ENCODE assay signal across 8 mouse cellular contexts in the genomic region with DNA sequence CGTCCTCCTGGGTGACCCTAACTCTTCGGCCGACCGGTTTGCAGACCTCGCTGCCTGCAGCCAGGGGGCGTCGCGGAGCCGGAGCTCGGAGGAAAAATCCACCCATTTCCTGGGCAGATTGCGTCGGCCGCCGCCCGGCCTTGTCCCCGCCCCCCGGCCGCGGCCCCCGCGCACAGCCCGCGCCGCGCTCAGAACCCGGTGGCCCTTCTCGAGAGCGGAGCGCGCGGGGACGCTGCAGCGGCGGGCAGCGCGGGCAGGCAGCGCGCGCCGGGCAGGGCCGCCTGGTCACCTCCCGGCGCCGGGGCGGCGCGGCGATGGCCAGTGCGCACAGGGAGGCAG. TPM values are rescaled to one million over a fixed set of nuclear protein-coding genes. Genes with fewer than 3 reads are reported as not detected.
DNase-seq lines count a peak whose midpoint lies in the region; ATAC-seq and TF ChIP-seq lines count a peak whose summit lies in the region.

No protein-coding gene starts in this region.

- peak overlapping the region; percentile 72 for H3K9ac ChIP-seq in embryonic facial prominence, embryonic 11.5 days (replicated peaks; ENCODE audit: low read length)
- H3K9ac ChIP-seq in heart, adult 2 months (ENCODE audit: low read depth, low read length) = peak overlapping the region; percentile 79
- peak overlapping the region; percentile 70 for H3K9ac ChIP-seq in limb, embryonic 15.5 days
- H3K9ac ChIP-seq in midbrain, postnatal 0 days (replicated peaks; ENCODE audit: low read length, poor library complexity, severe bottlenecking) = peak overlapping the region; percentile 91

- intact Hi-C loops in heart, adult 2 months (cut with DNase I) = no loop called here

- no peak; the same call in 1 of the 2 replicates for ATAC-seq in embryonic facial prominence, embryonic 11.5 days (replicated peaks; ENCODE audit: insufficient number of reproducible peaks, low FRiP score, low TSS enrichment, low read depth)
- peak; percentile 54 for ATAC-seq in limb, embryonic 15.5 days (ENCODE audit: insufficient number of reproducible peaks, low FRiP score, low TSS enrichment, low read depth)
- peak; percentile 72 for ATAC-seq in midbrain, postnatal 0 days (ENCODE audit: low FRiP score)

- no peak for TF ChIP-seq EP300 in heart, adult 2 months (IDR thresholded peaks at IDR 0.05; ENCODE audit: insufficient read depth, low read depth, low read length)

- WGBS in embryonic facial prominence, embryonic 11.5 days = 0% methylated on average over 43 of the region's 49 CpGs
- 4% methylated on average over 47 of the region's 49 CpGs for WGBS in heart, adult 2 months
- whole genome bisulfite sequencing in limb, embryonic 15.5 days = 2% methylated on average over 48 of the region's 49 CpGs
- WGBS in midbrain, postnatal 0 days = under 1% methylated on average over 49 of the region's 49 CpGs

- H3K27ac ChIP-seq in embryonic facial prominence, embryonic 11.5 days (replicated peaks; ENCODE audit: low read depth, low read length) = no peak overlapping the region
- H3K27ac ChIP-seq in heart, adult 2 months = no peak overlapping the region
- H3K27ac ChIP-seq in limb, embryonic 15.5 days = no peak overlapping the region
- H3K27ac ChIP-seq in midbrain, postnatal 0 days (ENCODE audit: low read depth, low read length) = peak overlapping the region; percentile 70

- no peaks in the 10 kb centered on the region for H3K79me2 ChIP-seq in heart, adult 2 months (replicated peaks; ENCODE audit: control insufficient read depth, insufficient read depth, low read length)

- no peaks in the 10 kb centered on the region for H3K9me3 ChIP-seq in embryonic facial prominence, embryonic 11.5 days (replicated peaks; ENCODE audit: control insufficient read depth, low read length)
- no peaks in the 10 kb centered on the region for H3K9me3 ChIP-seq in limb, embryonic 15.5 days
- no peaks in the 10 kb centered on the region for H3K9me3 ChIP-seq in midbrain, postnatal 0 days (ENCODE audit: low read length)

- H3K36me3 ChIP-seq in embryonic facial prominence, embryonic 11.5 days (replicated peaks; ENCODE audit: control insufficient read depth, insufficient read depth, low read depth, low read length) = no peaks in the 10 kb centered on the region
- no peaks in the 10 kb centered on the region for H3K36me3 ChIP-seq in heart, adult 2 months (ENCODE audit: control insufficient read depth, insufficient read depth, low read length)
- peaks cover 3% of the 10 kb centered on the region; the same call in 1 of the 2 replicates for H3K36me3 ChIP-seq in limb, embryonic 15.5 days
- peaks cover 4% of the 10 kb centered on the region; the same call in 1 of the 2 replicates for H3K36me3 ChIP-seq in midbrain, postnatal 0 days (ENCODE audit: insufficient read depth, low read length)
- no peaks in the 10 kb centered on the region for H3K36me3 ChIP-seq in splenic B cell, adult 2 months (ENCODE audit: control insufficient read depth, insufficient read depth, low read length, poor library complexity, severe bottlenecking)

- TF ChIP-seq CTCF in heart, adult 2 months (IDR thresholded peaks at IDR 0.05) = peak; percentile 87
- TF ChIP-seq CTCF in midbrain, postnatal 0 days (IDR thresholded peaks at IDR 0.05) = peak; percentile 80

- H3K4me1 ChIP-seq in embryonic facial prominence, embryonic 11.5 days (ENCODE audit: control insufficient read depth, insufficient read depth, low read length) = no peaks in the 10 kb centered on the region
- H3K4me1 ChIP-seq in heart, adult 2 months (ENCODE audit: control insufficient read depth, insufficient read depth, low read length) = no peaks in the 10 kb centered on the region; the same call in 1 of the 2 replicates
- H3K4me1 ChIP-seq in limb, embryonic 15.5 days = peaks cover 24% of the 10 kb centered on the region
- H3K4me1 ChIP-seq in midbrain, postnatal 0 days (ENCODE audit: insufficient read depth, low read length) = peaks cover 5% of the 10 kb centered on the region; the same call in 1 of the 2 replicates

- TF ChIP-seq POLR2A in heart, adult 2 months (IDR thresholded peaks at IDR 0.05; ENCODE audit: insufficient read depth, low read depth, low read length) = no peak

- H3K27me3 ChIP-seq in embryonic facial prominence, embryonic 11.5 days (ENCODE audit: control insufficient read depth, insufficient read depth, low read length) = peaks cover 4% of the 10 kb centered on the region; the same call in 1 of the 2 replicates
- H3K27me3 ChIP-seq in heart, adult 2 months (ENCODE audit: control insufficient read depth, insufficient read depth, low read length) = 0 out of 2 replicates have a peak, but pooled peaks cover 2% of the 10 kb centered on the region
- peaks cover 6% of the 10 kb centered on the region; the same call in 1 of the 2 replicates for H3K27me3 ChIP-seq in limb, embryonic 15.5 days
- H3K27me3 ChIP-seq in midbrain, postnatal 0 days (ENCODE audit: insufficient read depth, low read length) = no peaks in the 10 kb centered on the region
- H3K27me3 ChIP-seq in splenic B cell, adult 2 months (ENCODE audit: control insufficient read depth, insufficient read depth, low read length, poor library complexity, severe bottlenecking) = no peaks in the 10 kb centered on the region; the same call in 1 of the 2 replicates

- DNase-seq in layer of hippocampus, adult 11-12 months (ENCODE audit: low spot score) = peak; percentile 84
- no peak for DNase-seq in layer of hippocampus, adult 9-10 months (ENCODE audit: low spot score)
- peak; percentile 88 for DNase-seq in embryonic facial prominence, embryonic 11.5 days (ENCODE audit: low spot score)
- peak; percentile 90 to 93 for DNase-seq in heart, adult 2 months
- DNase-seq in kidney, adult 8-10 months = peak; percentile 55 to 69
- peak; percentile 83 for DNase-seq in midbrain, postnatal 0 days (ENCODE audit: low spot score)
- peak; percentile 33 for DNase-seq in splenic B cell, adult 2 months (ENCODE audit: low read depth, low spot score)

- H3K4me2 ChIP-seq in embryonic facial prominence, embryonic 11.5 days (ENCODE audit: low read depth, low read length) = peak overlapping the region; percentile 99
- peak overlapping the region; percentile 97 for H3K4me2 ChIP-seq in limb, embryonic 15.5 days
- H3K4me2 ChIP-seq in midbrain, postnatal 0 days (ENCODE audit: low read depth, low read length, poor library complexity, severe bottlenecking) = peak overlapping the region; percentile 97

- H3K4me3 ChIP-seq in embryonic facial prominence, embryonic 11.5 days (ENCODE audit: low read depth, low read length) = peak overlapping the region; percentile 52
- peak overlapping the region; percentile 64; the same call in 1 of the 2 replicates for H3K4me3 ChIP-seq in heart, adult 2 months
- peak overlapping the region; percentile 57 for H3K4me3 ChIP-seq in limb, embryonic 15.5 days
- peak overlapping the region; percentile 72 for H3K4me3 ChIP-seq in midbrain, postnatal 0 days (ENCODE audit: low read depth, low read length)

RNA-seq across cellular contexts. Expression of a gene that starts 12.6 kb away (rescaled TPM):
- polyA plus RNA-seq in embryonic facial prominence, embryonic 11.5 days (2014; fragmentation: Nextera tagmentation; extraction: Ambion mirVana) = 32.5 and 38.6 TPM in 2 replicates
- 1 to 10 TPM; 9.1 TPM for total RNA-seq in heart, adult 2 months (2021)
- 17.6 and 19.8 TPM in 2 replicates for polyA plus RNA-seq in heart, adult 2 months (2012; rRNA removed)
- polyA plus RNA-seq in limb, embryonic 15.5 days (2015; fragmentation: Nextera tagmentation; extraction: Ambion mirVana) = 21.2 and 22.1 TPM in 2 replicates
- 486 and 500 TPM in 2 replicates for total RNA-seq in midbrain, postnatal 0 days (2014; rRNA removed)
- 426 and 440 TPM in 2 replicates for polyA plus RNA-seq in midbrain, postnatal 0 days (2015; fragmentation: Nextera tagmentation; extraction: Ambion mirVana)

Comparison
In these comparisons a context has a peak if more than half of its experiments do, and no peak if none do; other contexts are left out.
1. RNA of a gene that starts 12.6 kb away (polyA plus RNA-seq): 426 to 440 TPM in midbrain, postnatal 0 days; 32.5 to 38.6 TPM in embryonic facial prominence, embryonic 11.5 days, 21.2 to 22.1 TPM in limb, embryonic 15.5 days and 17.6 to 19.8 TPM in heart, adult 2 months; every median in the first group is over 10 times any median in the second.
2. Peak in every context shown above with its lines, with median percentiles within 50 percentile points of each other: H3K4me2 ChIP-seq, H3K4me3 ChIP-seq and H3K9ac ChIP-seq.